Mouse (Mus musculus): ENCODE data around the gene Nup50. TPM values are rescaled to one million over a fixed set of nuclear protein-coding genes. Genes with fewer than 3 reads are reported as not detected.

The Nup50 gene
- total and polyA plus RNA-seq, 3 experiments = 3.8 to 16.6 (median 15.5) TPM

GRCm38 (mm10) chr15:84940102-84940501 is 16.9 kb downstream of the Nup50 start:
- H3K79me2 ChIP-seq (replicated peaks; ENCODE audit: control insufficient read depth, insufficient read depth, low read length) = no peaks in the 10 kb centered on the region
- intact Hi-C loops (cut with DNase I) = loop anchor here (5.0 kb wide), 1 partner anchor 47 kb away; the partner anchor contains the start of gene 5031439G07Rik
- TF ChIP-seq EP300 (IDR thresholded peaks at IDR 0.05; ENCODE audit: insufficient read depth, low read depth, low read length) (0 out of 2 replicates have a peak, but pooled peaks have one; percentile 32), POLR2A (IDR thresholded peaks at IDR 0.05; ENCODE audit: insufficient read depth, low read depth, low read length) (no peak)

GRCm38 (mm10) chr15:84942647-84943285 is 19.6 kb downstream of the Nup50 start:
- H3K4me1 ChIP-seq (ENCODE audit: control insufficient read depth, insufficient read depth, low read length) = no peaks in the 10 kb centered on the region
- no peak for TF ChIP-seq EP300 (IDR thresholded peaks at IDR 0.05; ENCODE audit: insufficient read depth, low read depth, low read length)
- intact Hi-C loops (cut with DNase I) = loop anchor here (5.0 kb wide), 1 partner anchor 45 kb away; the partner anchor contains the start of gene 5031439G07Rik
- WGBS = 60% methylated on average over 11 of the region's 11 CpGs
- DNase-seq = peak; percentile 42 to 51
- H3K9ac ChIP-seq (ENCODE audit: low read depth, low read length) = no peak overlapping the region
- H3K36me3 ChIP-seq (ENCODE audit: control insufficient read depth, insufficient read depth, low read length) = peaks cover 2% of the 10 kb centered on the region; the same call in 1 of the 2 replicates
- no peaks in the 10 kb centered on the region for H3K27me3 ChIP-seq (ENCODE audit: control insufficient read depth, insufficient read depth, low read length)
- H3K27ac ChIP-seq = no peak overlapping the region
- no peaks in the 10 kb centered on the region for H3K79me2 ChIP-seq (replicated peaks; ENCODE audit: control insufficient read depth, insufficient read depth, low read length)
- H3K4me3 ChIP-seq = no peak overlapping the region

More at GRCm38 (mm10) chr15:84940102-84940501, 16.9 kb downstream of the Nup50 start:
- Histone ChIP-seq H3K4me3 (no peak overlapping the region), H3K4me1 (ENCODE audit: control insufficient read depth, insufficient read depth, low read length) (no peaks in the 10 kb centered on the region), H3K36me3 (ENCODE audit: control insufficient read depth, insufficient read depth, low read length) (peaks cover 2% of the 10 kb centered on the region; the same call in 1 of the 2 replicates), H3K9ac (ENCODE audit: low read depth, low read length) (no peak overlapping the region; the same call in 1 of the 2 replicates), H3K27ac (no peak overlapping the region), H3K27me3 (ENCODE audit: control insufficient read depth, insufficient read depth, low read length) (no peaks in the 10 kb centered on the region)
- DNase-seq = peak; percentile 42 to 48
- WGBS = 41% methylated on average over 12 of the region's 12 CpGs

- H3K36me3 ChIP-seq (ENCODE audit: control insufficient read depth, insufficient read depth, low read length) = peaks cover 2% of the 10 kb centered on the region; the same call in 1 of the 2 replicates
- no peaks in the 10 kb centered on the region for H3K4me1 ChIP-seq (ENCODE audit: control insufficient read depth, insufficient read depth, low read length)
- H3K27ac ChIP-seq = no peak overlapping the region
- H3K27me3 ChIP-seq (ENCODE audit: control insufficient read depth, insufficient read depth, low read length) = no peaks in the 10 kb centered on the region
- no peaks in the 10 kb centered on the region for H3K79me2 ChIP-seq (replicated peaks; ENCODE audit: control insufficient read depth, insufficient read depth, low read length)
- WGBS = 73% methylated on average over 5 of the region's 5 CpGs
- DNase-seq = no peak
- no peak overlapping the region for H3K4me3 ChIP-seq
- intact Hi-C loops (cut with DNase I) = loop anchor here (5.0 kb wide), 1 partner anchor 43 kb away; the partner anchor contains the start of gene 5031439G07Rik
- no peak overlapping the region for H3K9ac ChIP-seq (ENCODE audit: low read depth, low read length)
- TF ChIP-seq EP300 (IDR thresholded peaks at IDR 0.05; ENCODE audit: insufficient read depth, low read depth, low read length) (no peak), POLR2A (IDR thresholded peaks at IDR 0.05; ENCODE audit: insufficient read depth, low read depth, low read length) (no peak), CTCF (IDR thresholded peaks at IDR 0.05) (no peak)
Observed at GRCm38 (mm10) chr15:84944319-84944718, 21.1 kb downstream of the Nup50 start.

- intact Hi-C loops (cut with DNase I) = no loop called here
- TF ChIP-seq POLR2A (IDR thresholded peaks at IDR 0.05; ENCODE audit: insufficient read depth, low read depth, low read length) (no peak), CTCF (IDR thresholded peaks at IDR 0.05) (no peak), EP300 (IDR thresholded peaks at IDR 0.05; ENCODE audit: insufficient read depth, low read depth, low read length) (no peak)
- Histone ChIP-seq H3K4me3 (no peak overlapping the region), H3K27ac (no peak overlapping the region), H3K79me2 (replicated peaks; ENCODE audit: control insufficient read depth, insufficient read depth, low read length) (no peaks in the 10 kb centered on the region), H3K9ac (ENCODE audit: low read depth, low read length) (no peak overlapping the region), H3K4me1 (ENCODE audit: control insufficient read depth, insufficient read depth, low read length) (no peaks in the 10 kb centered on the region), H3K36me3 (ENCODE audit: control insufficient read depth, insufficient read depth, low read length) (no peaks in the 10 kb centered on the region), H3K27me3 (ENCODE audit: control insufficient read depth, insufficient read depth, low read length) (no peaks in the 10 kb centered on the region)
- 68% methylated on average over 14 of the region's 14 CpGs for WGBS
- no peak for DNase-seq
Observed at GRCm38 (mm10) chr15:84948990-84949389, 25.8 kb downstream of the Nup50 start.

GRCm38 (mm10) chr15:84950053-84950452 is 26.8 kb downstream of the Nup50 start:
- no peaks in the 10 kb centered on the region for H3K27me3 ChIP-seq (ENCODE audit: control insufficient read depth, insufficient read depth, low read length)
- no peak overlapping the region for H3K27ac ChIP-seq
- intact Hi-C loops (cut with DNase I) = no loop called here
- no peaks in the 10 kb centered on the region for H3K36me3 ChIP-seq (ENCODE audit: control insufficient read depth, insufficient read depth, low read length)
- no peaks in the 10 kb centered on the region for H3K79me2 ChIP-seq (replicated peaks; ENCODE audit: control insufficient read depth, insufficient read depth, low read length)
- H3K4me1 ChIP-seq (ENCODE audit: control insufficient read depth, insufficient read depth, low read length) = no peaks in the 10 kb centered on the region
- no peak overlapping the region for H3K4me3 ChIP-seq
- DNase-seq = no peak
- no peak overlapping the region for H3K9ac ChIP-seq (ENCODE audit: low read depth, low read length)
- 84% methylated on average over 4 of the region's 4 CpGs for WGBS
- no peak for TF ChIP-seq POLR2A (IDR thresholded peaks at IDR 0.05; ENCODE audit: insufficient read depth, low read depth, low read length)
- no peak for TF ChIP-seq CTCF (IDR thresholded peaks at IDR 0.05)
- no peak for TF ChIP-seq EP300 (IDR thresholded peaks at IDR 0.05; ENCODE audit: insufficient read depth, low read depth, low read length)

- TF ChIP-seq POLR2A (IDR thresholded peaks at IDR 0.05; ENCODE audit: insufficient read depth, low read depth, low read length) = no peak
- TF ChIP-seq EP300 (IDR thresholded peaks at IDR 0.05; ENCODE audit: insufficient read depth, low read depth, low read length) = no peak
- TF ChIP-seq CTCF (IDR thresholded peaks at IDR 0.05) = no peak
- no peak overlapping the region for H3K27ac ChIP-seq
- H3K9ac ChIP-seq (ENCODE audit: low read depth, low read length) = no peak overlapping the region
- no peaks in the 10 kb centered on the region for H3K79me2 ChIP-seq (replicated peaks; ENCODE audit: control insufficient read depth, insufficient read depth, low read length)
- no peaks in the 10 kb centered on the region for H3K36me3 ChIP-seq (ENCODE audit: control insufficient read depth, insufficient read depth, low read length)
- H3K4me3 ChIP-seq = no peak overlapping the region
- intact Hi-C loops (cut with DNase I) = no loop called here
- no peak for DNase-seq
- H3K4me1 ChIP-seq (ENCODE audit: control insufficient read depth, insufficient read depth, low read length) = no peaks in the 10 kb centered on the region
- H3K27me3 ChIP-seq (ENCODE audit: control insufficient read depth, insufficient read depth, low read length) = no peaks in the 10 kb centered on the region
- WGBS = 88% methylated on average over 11 of the region's 11 CpGs
Observed at GRCm38 (mm10) chr15:84953259-84953658, 30.0 kb downstream of the Nup50 start.
